Mouse (Mus musculus) lung, postnatal 0 days (tissue): ENCODE data around the gene Rbms2.

Experiments
- CTCF ChIP-seq: IDR thresholded peaks from 2 replicates; pipeline ENCODE4 v1.5.1; 2016; ENCODE audit warnings: antibody characterized with exemption, mild to moderate bottlenecking
- EP300 ChIP-seq: IDR thresholded peaks from 2 replicates; pipeline ENCODE4 v1.6.1; 2016; ENCODE audit warnings: antibody characterized with exemption, mild to moderate bottlenecking, control low read depth

- TF ChIP-seq EP300, result no peak
- TF ChIP-seq CTCF, result no peak
These were observed 88.3 kb downstream of the Rbms2 start, which contains the start of gene Baz2a for GRCm38 (mm10) chr10:128091564-128092505.
